Mouse (Mus musculus) urinary bladder, postnatal 25 days (tissue): ENCODE data around the gene 4930402H24Rik.

ENCODE experiments used
- DNase-seq: peaks from one replicate; pipeline ENCODE4 v3.0.0; 2022; ENCODE audit warnings: low spot score

4930402H24Rik gene

GRCm38 (mm10) chr2:130663342-130663741 is 242.9 kb downstream of the 4930402H24Rik start:
- no peak for DNase-seq

GRCm38 (mm10) chr2:130658530-130658929 is 247.7 kb downstream of the 4930402H24Rik start:
- DNase-seq, result no peak

DNA sequence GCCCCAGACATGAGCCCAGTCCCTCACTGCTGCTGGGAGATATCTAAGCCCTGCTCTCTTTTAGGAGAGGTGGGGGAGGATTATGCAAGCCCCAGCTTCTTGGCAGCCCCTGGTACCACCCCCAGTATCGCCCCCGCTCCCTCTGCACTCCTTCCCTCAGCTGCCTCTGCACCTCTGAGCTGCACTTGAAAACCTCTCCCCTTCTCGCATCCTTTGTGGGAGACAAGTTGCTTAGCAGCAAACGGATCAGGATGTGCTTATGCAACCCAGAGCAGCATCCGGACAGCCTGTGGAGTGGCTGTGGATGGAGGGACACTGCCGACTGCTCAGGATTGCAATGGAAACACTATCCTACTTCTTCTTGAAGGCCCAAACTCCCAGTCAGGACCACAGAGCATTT is 248.7 kb downstream of the 4930402H24Rik start:
- no peak for DNase-seq

GRCm38 (mm10) chr2:130656536-130656935 is 249.7 kb downstream of the 4930402H24Rik start:
- no peak for DNase-seq
